Mouse (Mus musculus) spleen, adult 2 months (tissue): Measurements from ENCODE around the gene Dguok. TPM values are rescaled to one million over a fixed set of nuclear protein-coding genes. Genes with fewer than 3 reads are reported as not detected.
A peak's percentile ranks its signal among the peaks of the same experiment; 100 is the strongest.

Experiments used
- DNase-seq, 2 experiments: peaks; one replicate each; pipeline versions ENCODE4 v3.0.0 to v3.0.0-alpha.2; 2012 to 2021; ENCODE audit warnings: low spot score in 2 of 2, low read depth in 1 of 2
- H3K27ac ChIP-seq: fragments of 200-500 bp; 2 replicates; pipeline ENCODE4 v1.5.1; 2012; ENCODE audit warnings: low read length, inconsistent platforms; ENCODE audit not compliant: insufficient read depth
- H3K27me3 ChIP-seq: fragments of 200-500 bp; 2 replicates; pipeline ENCODE4 v1.6.1; 2012; ENCODE audit warnings: mild to moderate bottlenecking, moderate library complexity, low read length, inconsistent platforms; ENCODE audit not compliant: control insufficient read depth, insufficient read depth
- H3K36me3 ChIP-seq: fragments of 200-500 bp; 2 replicates; pipeline ENCODE4 v1.6.1; 2012; ENCODE audit warnings: mild to moderate bottlenecking, low read length, inconsistent platforms; ENCODE audit not compliant: control insufficient read depth, insufficient read depth
- H3K4me1 ChIP-seq: fragments of 200-500 bp; 2 replicates; pipeline ENCODE4 v1.6.1; 2011; ENCODE audit warnings: inconsistent platforms; ENCODE audit not compliant: control insufficient read depth, insufficient read depth, insufficient read length
- H3K4me3 ChIP-seq: fragments of 200-500 bp; 2 replicates; pipeline ENCODE4 v1.5.1; 2011; ENCODE audit warnings: mild to moderate bottlenecking, inconsistent platforms; ENCODE audit not compliant: insufficient read depth, insufficient read length; ENCODE audit errors: extremely low read depth
- CTCF ChIP-seq: fragments of 200-500 bp; IDR thresholded peaks from 2 replicates; pipeline ENCODE4 v1.5.1; 2011; ENCODE audit warnings: mild to moderate bottlenecking, inconsistent platforms; ENCODE audit not compliant: insufficient read depth, insufficient read length, insufficient replicate concordance; ENCODE audit errors: extremely low read depth
- POLR2A ChIP-seq: fragments of 200-500 bp; IDR thresholded peaks from 2 replicates; pipeline ENCODE4 v1.6.1; 2011; ENCODE audit warnings: low read depth, low read length, inconsistent platforms
- WGBS: fragments of 180-500 bp; shearing (Covaris S2); methylation state at CpG from one replicate; pipeline ENCODE4 v1.1.7; 2018; 5-methylcytosine and 5-hydroxymethylcytosine counted together
- polyA plus RNA-seq: library from polyadenylated mRNA; depleted of rRNA; stranded (reverse); fragments of >200 nt; gene quantifications from 2 replicates; pipeline ENCODE4 v1.2.3, GENCODE M21; 2012

Gene Dguok
- polyA plus RNA-seq, 1 experiment: 41.8 TPM

DNA sequence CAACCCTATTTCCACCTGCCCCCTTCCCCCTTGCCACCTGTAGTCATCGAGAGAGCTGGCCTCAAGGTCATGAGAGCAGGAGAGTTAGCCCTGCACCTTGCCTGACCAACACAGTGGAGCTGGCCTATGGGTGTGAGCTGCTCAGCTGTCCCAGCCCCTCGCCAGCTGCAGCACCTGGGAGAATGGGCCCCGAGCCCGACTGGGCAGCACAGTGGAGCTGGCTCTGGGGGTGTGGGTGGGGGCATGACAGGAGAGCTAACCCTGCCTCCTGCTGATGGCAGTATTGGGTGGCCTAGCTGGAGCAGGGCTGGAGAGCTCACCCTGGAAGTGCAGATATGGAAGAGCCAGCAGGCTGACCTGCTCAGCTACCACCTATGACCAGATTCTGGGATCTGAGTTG lies 19.5 kb downstream of the Dguok start:
- TF ChIP-seq CTCF (no peak), POLR2A (no peak)
- no peak for DNase-seq
- Histone ChIP-seq H3K4me1 (peaks cover 15% of the 10 kb centered on the region; the same call in 1 of the 2 replicates), H3K4me3 (no peak overlapping the region), H3K27ac (no peak overlapping the region), H3K36me3 (peaks cover 23% of the 10 kb centered on the region), H3K27me3 (no peaks in the 10 kb centered on the region)
- WGBS: 91% methylated on average over 4 of the region's 4 CpGs

DNA sequence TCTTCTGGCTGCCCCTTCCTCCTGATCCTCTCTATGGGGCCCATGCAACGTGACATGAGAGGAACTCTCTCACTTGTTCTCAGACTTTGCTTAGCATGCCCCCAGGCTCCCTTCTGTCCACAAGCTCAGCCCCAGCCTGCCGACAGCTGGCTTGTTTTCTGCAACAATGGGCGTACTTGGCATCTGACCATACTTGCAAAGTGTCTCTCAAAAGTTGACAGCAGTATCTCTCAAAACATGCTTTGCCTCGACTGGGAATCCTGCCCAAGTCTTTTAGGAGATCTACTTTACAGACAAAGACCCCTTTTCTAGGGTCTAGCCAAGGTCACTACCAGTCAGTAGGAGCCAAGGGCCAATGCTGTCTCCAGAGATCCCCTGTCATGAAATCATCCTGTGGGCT lies 20.9 kb downstream of the Dguok start:
- H3K27me3 ChIP-seq: no peaks in the 10 kb centered on the region
- WGBS: 82% methylated on average over 4 of the region's 4 CpGs
- DNase-seq: no peak

GRCm38 (mm10) chr6:83483776-83484175 lies 23.0 kb downstream of the Dguok start:
- DNase-seq: no peak
- peaks cover 16% of the 10 kb centered on the region for H3K36me3 ChIP-seq
- no peaks in the 10 kb centered on the region for H3K27me3 ChIP-seq
- TF ChIP-seq POLR2A (no peak), CTCF (no peak)
- 94% methylated on average over 7 of the region's 7 CpGs for WGBS
- no peak overlapping the region for H3K27ac ChIP-seq
- H3K4me3 ChIP-seq: no peak overlapping the region
- peaks cover 39% of the 10 kb centered on the region; the same call in 1 of the 2 replicates for H3K4me1 ChIP-seq

More for the DNA sequence above, 20.9 kb downstream of the Dguok start:
- Histone ChIP-seq H3K27ac (no peak overlapping the region), H3K4me3 (no peak overlapping the region), H3K4me1 (peaks cover 25% of the 10 kb centered on the region; the same call in 1 of the 2 replicates), H3K36me3 (peaks cover 24% of the 10 kb centered on the region)
- TF ChIP-seq CTCF (no peak), POLR2A (no peak)

DNA sequence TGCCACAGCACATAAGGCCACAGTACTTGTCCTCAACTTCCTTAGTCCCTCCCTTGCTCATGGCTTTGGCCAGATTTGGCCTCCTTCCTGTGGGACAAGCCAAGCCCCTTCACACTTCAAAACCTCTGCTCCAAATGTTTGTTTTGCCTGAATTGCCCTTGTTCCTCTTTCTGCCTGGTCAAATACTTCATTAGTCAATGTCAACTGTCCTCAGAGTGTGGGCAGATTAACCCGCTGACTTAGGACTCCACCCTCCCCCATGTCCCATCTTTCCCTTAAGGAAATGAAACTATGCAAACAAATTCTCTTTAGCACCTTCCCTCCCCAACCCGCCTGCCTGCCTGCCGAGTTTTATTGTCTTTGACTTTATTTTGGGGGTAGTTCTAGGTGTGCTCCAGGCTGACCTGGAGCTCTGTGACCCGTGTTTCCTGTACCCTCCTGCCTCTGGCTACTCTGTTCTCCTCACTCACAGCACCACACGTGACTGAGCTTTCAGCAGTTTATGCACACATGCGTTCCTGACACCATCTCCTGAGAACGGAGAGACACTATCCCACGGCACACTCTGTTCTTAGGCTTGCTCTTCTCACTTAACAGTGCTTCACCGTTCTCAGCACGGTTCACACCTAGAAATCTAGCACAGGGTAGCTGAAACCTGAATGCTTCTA lies 24.2 kb downstream of the Dguok start:
- DNase-seq: peak; percentile 44 to 53
- Histone ChIP-seq H3K36me3 (peaks cover 16% of the 10 kb centered on the region), H3K27me3 (no peaks in the 10 kb centered on the region), H3K27ac (peak overlapping the region; percentile 89), H3K4me3 (no peak overlapping the region), H3K4me1 (peaks cover 48% of the 10 kb centered on the region)
- 33% methylated on average over 10 of the region's 10 CpGs for WGBS
- TF ChIP-seq CTCF (no peak), POLR2A (no peak)

- H3K4me3 ChIP-seq: no peak overlapping the region
- peaks cover 50% of the 10 kb centered on the region for H3K4me1 ChIP-seq
- 70% methylated on average over 6 of the region's 6 CpGs for WGBS
- DNase-seq: no peak
- H3K36me3 ChIP-seq: peaks cover 6% of the 10 kb centered on the region
- no peaks in the 10 kb centered on the region for H3K27me3 ChIP-seq
- TF ChIP-seq CTCF (no peak), POLR2A (no peak)
- H3K27ac ChIP-seq: no peak overlapping the region
These were observed 26.6 kb downstream of the Dguok start for GRCm38 (mm10) chr6:83480019-83480655.

- WGBS: 48% methylated on average over 2 of the region's 2 CpGs
- Histone ChIP-seq H3K27ac (no peak overlapping the region), H3K27me3 (no peaks in the 10 kb centered on the region), H3K36me3 (peaks cover 4% of the 10 kb centered on the region; the same call in 1 of the 2 replicates), H3K4me3 (no peak overlapping the region), H3K4me1 (peaks cover 50% of the 10 kb centered on the region)
- DNase-seq: no peak
- no peak for TF ChIP-seq CTCF
- no peak for TF ChIP-seq POLR2A
These were observed 27.6 kb downstream of the Dguok start for GRCm38 (mm10) chr6:83479193-83479592.

DNA sequence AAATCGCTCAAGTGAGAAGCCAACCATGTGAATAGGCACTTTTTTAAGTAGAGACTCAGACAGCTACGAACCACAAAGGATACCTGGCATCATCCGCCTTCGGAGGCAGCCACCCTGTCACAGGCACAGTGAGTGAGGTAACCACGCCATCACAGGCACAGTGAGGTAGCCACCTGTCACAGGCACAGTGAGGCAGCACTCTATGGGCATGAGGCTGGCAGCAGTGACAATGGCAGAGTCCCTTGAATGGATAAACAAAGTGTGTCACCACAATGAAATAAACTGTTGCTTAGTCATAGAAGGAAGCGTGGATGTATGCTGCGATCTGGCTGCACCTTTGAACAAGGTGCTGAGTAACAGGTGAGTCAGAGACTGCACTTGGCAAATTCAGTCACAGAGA lies 28.1 kb downstream of the Dguok start:
- TF ChIP-seq POLR2A (no peak), CTCF (no peak)
- H3K4me1 ChIP-seq: peaks cover 50% of the 10 kb centered on the region
- no peak overlapping the region for H3K4me3 ChIP-seq
- H3K36me3 ChIP-seq: peaks cover 4% of the 10 kb centered on the region; the same call in 1 of the 2 replicates
- 72% methylated on average over 7 of the region's 7 CpGs for WGBS
- no peaks in the 10 kb centered on the region for H3K27me3 ChIP-seq
- no peak for DNase-seq
- H3K27ac ChIP-seq: no peak overlapping the region
